Mouse (Mus musculus) adrenal gland, postnatal 10 days (tissue): ENCODE measurements around the gene Itgae. TPM values are rescaled to one million over a fixed set of nuclear protein-coding genes. Genes with fewer than 3 reads are reported as not detected.

Experiments used
- DNase-seq: peaks from one replicate; pipeline ENCODE4 v3.0.0; 2021; ENCODE audit warnings: mixed read lengths
- total RNA-seq, 2 experiments: library from RNA; stranded (reverse); gene quantifications; 2 replicates each; pipeline ENCODE4 v1.2.3; 2021

The Itgae gene
- total RNA-seq, 2 experiments from 2014 or later: 0.82 to 0.90 TPM

- DNase-seq: no peak
Observed at GRCm38 (mm10) chr11:73092877-73093276, 2.5 kb downstream of the Itgae start.

GRCm38 (mm10) chr11:73094231-73094995, 4.0 kb downstream of the Itgae start:
- DNase-seq: no peak

- DNase-seq: no peak
Observed at GRCm38 (mm10) chr11:73098860-73099259, 8.5 kb downstream of the Itgae start.

GRCm38 (mm10) chr11:73099976-73100750, 9.8 kb downstream of the Itgae start:
- no peak for DNase-seq

- DNase-seq: no peak
Observed at GRCm38 (mm10) chr11:73101308-73101707, 10.9 kb downstream of the Itgae start.

- DNase-seq: no peak
Observed at GRCm38 (mm10) chr11:73105246-73105645, 14.9 kb downstream of the Itgae start.

- DNase-seq: peak; percentile 72
Observed at GRCm38 (mm10) chr11:73107358-73107757, 17.0 kb downstream of the Itgae start.

GRCm38 (mm10) chr11:73108195-73108897, 18.0 kb downstream of the Itgae start:
- DNase-seq: peak; percentile 37

- peak; percentile 39 for DNase-seq
Observed at GRCm38 (mm10) chr11:73108898-73109625, 18.7 kb downstream of the Itgae start.

GRCm38 (mm10) chr11:73109941-73110340, 19.6 kb downstream of the Itgae start:
- DNase-seq: peak; percentile 30

- no peak for DNase-seq
Observed at GRCm38 (mm10) chr11:73111414-73111813, 21.0 kb downstream of the Itgae start.

- DNase-seq: no peak
Observed at GRCm38 (mm10) chr11:73126495-73126894, 36.1 kb downstream of the Itgae start.

- no peak for DNase-seq
Observed at GRCm38 (mm10) chr11:73131020-73131419, 40.6 kb downstream of the Itgae start.

- DNase-seq: no peak
Observed at GRCm38 (mm10) chr11:73132999-73133398, 42.6 kb downstream of the Itgae start.

GRCm38 (mm10) chr11:73134222-73134621, 43.8 kb downstream of the Itgae start:
- DNase-seq: no peak

- DNase-seq: no peak
Observed at GRCm38 (mm10) chr11:73136587-73136986, 46.2 kb downstream of the Itgae start.

- DNase-seq: no peak
Observed at GRCm38 (mm10) chr11:73137116-73137515, 46.7 kb downstream of the Itgae start.

- DNase-seq: peak; percentile 96
Observed at GRCm38 (mm10) chr11:73137591-73138501, 47.5 kb downstream of the Itgae start, which contains the start of gene Haspin. TSS of gene Haspin (minus strand) at chr11:73138294.

GRCm38 (mm10) chr11:73144261-73144681, 53.9 kb downstream of the Itgae start:
- DNase-seq: peak; percentile 62

GRCm38 (mm10) chr11:73146026-73146974, 55.9 kb downstream of the Itgae start:
- peak; percentile 36 for DNase-seq
